Mouse (Mus musculus) E14TG2a.4 (cell line): ENCODE results near the gene Pkp4.

ENCODE experiments used
- CTCF ChIP-seq: conservative IDR thresholded peaks from 2 replicates; pipeline ENCODE4 v1.5.1; 2014; ENCODE audit warnings: low read length
- NANOG ChIP-seq: IDR thresholded peaks from 2 replicates; pipeline ENCODE4 v1.6.1; 2014; ENCODE audit warnings: borderline replicate concordance, low read length, mixed read lengths

DNA sequence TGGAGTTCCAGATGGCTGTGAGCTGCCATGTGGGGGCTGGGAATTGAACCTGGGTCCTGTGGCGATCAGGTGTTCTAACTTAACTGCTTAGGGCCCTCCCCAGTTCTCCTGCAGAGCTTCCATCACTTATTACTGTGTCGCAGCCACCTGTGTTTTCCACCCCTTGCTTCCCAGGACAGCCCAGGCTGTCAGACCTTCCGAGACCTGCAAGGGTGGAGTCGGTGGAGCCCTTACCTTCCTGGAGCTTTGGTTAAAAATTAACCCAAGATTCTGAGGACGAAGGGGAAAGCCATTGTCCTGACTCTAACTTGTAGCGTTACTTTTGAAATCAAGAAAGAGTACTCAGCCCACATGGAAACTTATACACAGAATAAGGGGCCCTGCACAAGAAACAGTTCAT is 15.3 kb downstream of the Pkp4 start:
- TF ChIP-seq CTCF (no peak), NANOG (no peak)
